Mouse (Mus musculus): ENCODE measurements around the gene Cdip1.
A peak's percentile ranks its signal among the peaks of the same experiment; 100 is the strongest.
"Not testable (repeated sequence)": the region's sequence is repeated elsewhere in the genome, so short reads cannot be mapped to it uniquely, and the experiment has no call there.

Gene Cdip1

GRCm38 (mm10) chr16:4773289-4773970 is 16.7 kb downstream of the Cdip1 start:
- DNase-seq (ENCODE audit: low spot score) = peak; percentile 25

GRCm38 (mm10) chr16:4768719-4769118 is 21.4 kb downstream of the Cdip1 start:
- DNase-seq (ENCODE audit: low spot score) = no peak

GRCm38 (mm10) chr16:4767012-4767790 is 22.9 kb downstream of the Cdip1 start:
- no peak for DNase-seq (ENCODE audit: low spot score)

GRCm38 (mm10) chr16:4765852-4766251 is 24.2 kb downstream of the Cdip1 start:
- DNase-seq (ENCODE audit: low spot score) = no peak

GRCm38 (mm10) chr16:4763276-4763675 is 26.8 kb downstream of the Cdip1 start:
- DNase-seq (ENCODE audit: low spot score) = peak; percentile 15

- DNase-seq (ENCODE audit: low spot score) = no peak
Observed at GRCm38 (mm10) chr16:4762437-4762836, 27.7 kb downstream of the Cdip1 start.

GRCm38 (mm10) chr16:4756660-4757335 is 33.3 kb downstream of the Cdip1 start:
- DNase-seq (ENCODE audit: low spot score) = not testable (repeated sequence)

GRCm38 (mm10) chr16:4754045-4754444 is 36.0 kb downstream of the Cdip1 start:
- no peak for DNase-seq (ENCODE audit: low spot score)

GRCm38 (mm10) chr16:4752155-4752554 is 37.9 kb downstream of the Cdip1 start:
- no peak for DNase-seq (ENCODE audit: low spot score)

GRCm38 (mm10) chr16:4742186-4742585 is 47.9 kb downstream of the Cdip1 start:
- DNase-seq (ENCODE audit: low spot score) = no peak

GRCm38 (mm10) chr16:4739994-4740393 is 50.1 kb downstream of the Cdip1 start:
- no peak for DNase-seq (ENCODE audit: low spot score)

GRCm38 (mm10) chr16:4736262-4736661 is 53.8 kb downstream of the Cdip1 start:
- no peak for DNase-seq (ENCODE audit: low spot score)

- no peak for DNase-seq (ENCODE audit: low spot score)
Observed at GRCm38 (mm10) chr16:4730776-4731358, 59.2 kb downstream of the Cdip1 start.

GRCm38 (mm10) chr16:4727963-4728362 is 62.1 kb downstream of the Cdip1 start:
- DNase-seq (ENCODE audit: low spot score) = no peak

GRCm38 (mm10) chr16:4727526-4727925 is 62.6 kb downstream of the Cdip1 start:
- no peak for DNase-seq (ENCODE audit: low spot score)

- DNase-seq (ENCODE audit: low spot score) = no peak
Observed at GRCm38 (mm10) chr16:4726528-4727128, 63.5 kb downstream of the Cdip1 start.

- DNase-seq (ENCODE audit: low spot score) = peak; percentile 86
Observed at GRCm38 (mm10) chr16:4725780-4726527, 64.1 kb downstream of the Cdip1 start, which contains the start of gene Hmox2. Gene Hmox2, plus strand, starts transcription at chr16:4726361.

GRCm38 (mm10) chr16:4725266-4725665 is 64.8 kb downstream of the Cdip1 start:
- no peak for DNase-seq (ENCODE audit: low spot score)

- no peak for DNase-seq (ENCODE audit: low spot score)
Observed at GRCm38 (mm10) chr16:4722915-4723209, 67.2 kb downstream of the Cdip1 start.

GRCm38 (mm10) chr16:4722128-4722914 is 67.8 kb downstream of the Cdip1 start:
- no peak for DNase-seq (ENCODE audit: low spot score)
